Mouse (Mus musculus) Patski (cell line): Measurements from ENCODE around the gene Panx2. TPM values are rescaled to one million over a fixed set of nuclear protein-coding genes. Genes with fewer than 3 reads are reported as not detected.

Source experiments
- ATAC-seq: fragments of 100-300 bp; one replicate; pipeline ENCODE4 v1.8.0; 2021
- CTCF ChIA-PET: fragments of 350-600 bp; sonication (Branson Sonifier 250); formaldehyde crosslinking; loops from one replicate; lab custom pipeline; 2022; ENCODE audit warnings: inconsistent platforms; lab: Charles Lee
- POLR2A ChIA-PET: fragments of 350-600 bp; sonication (Branson Sonifier 250); formaldehyde crosslinking; loops from one replicate; lab custom pipeline; 2022; ENCODE audit warnings: antibody characterized with exemption, inconsistent platforms; lab: Charles Lee
- DNase-seq: peaks from one replicate; pipeline ENCODE4 v3.0.0-alpha.2; 2011; ENCODE audit warnings: low read depth, low spot score
- H3K27me3 ChIP-seq: fragments of 371-371 bp; one replicate; pipeline ENCODE4 v1.5.1; 2021
- CTCF ChIP-seq: fragments of 100-300 bp; IDR thresholded peaks from one replicate; pipeline ENCODE4 v1.5.1; 2021
- in situ Hi-C: fragments of 300-500 bp; cut with MboI; formaldehyde crosslinking; loops from 3 replicates; pipeline ENCODE4 v1.11.1; 2018; ENCODE audit warnings: low pct_unique_long_range_greater_than_20kb, mixed read lengths
- polyA plus RNA-seq: library from polyadenylated mRNA; unstranded; gene quantifications from one replicate; pipeline ENCODE4 v1.2.3, GENCODE M21; 2021

Panx2 gene
- polyA plus RNA-seq, 1 experiment from 2014 or later, result 0.12 TPM

DNA sequence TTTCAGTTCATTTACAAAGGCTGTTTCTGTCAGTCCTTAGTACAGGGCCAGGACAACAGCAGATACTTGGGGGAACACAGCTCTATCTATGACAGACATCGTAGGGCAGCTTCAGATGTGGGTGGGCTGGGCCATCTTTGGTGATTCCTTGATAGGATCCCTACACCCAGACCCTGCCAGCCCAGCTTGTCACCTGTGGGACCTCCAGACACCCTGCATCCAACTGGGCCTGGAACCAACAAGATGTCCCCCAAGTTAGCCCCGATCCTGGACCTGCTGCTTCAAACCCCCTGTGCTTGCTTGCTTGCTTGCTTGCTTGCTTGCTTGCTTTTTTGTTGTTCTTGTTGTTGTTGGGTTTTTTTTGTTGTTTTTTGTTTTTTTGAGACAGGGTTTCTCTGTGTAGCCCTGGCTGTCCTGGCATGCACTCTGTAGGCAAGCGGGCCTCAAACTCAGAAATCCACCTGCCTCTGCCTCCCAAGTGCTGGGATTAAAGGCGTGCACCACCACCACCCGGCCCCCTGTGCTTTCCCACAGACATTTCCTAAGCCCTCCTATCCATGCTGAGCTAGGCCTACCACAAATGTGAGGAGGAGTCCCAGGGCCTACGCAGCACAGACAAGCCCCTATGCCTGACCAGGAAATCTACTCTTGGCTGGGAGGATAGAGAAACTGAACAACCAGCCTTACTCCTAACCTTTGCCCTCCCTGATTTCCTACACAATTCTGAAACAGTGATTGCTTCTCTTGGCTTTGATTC is 2.4 kb downstream of the Panx2 start:
- ATAC-seq (no peak), DNase-seq (no peak)
- ChIA-PET CTCF (no interaction called here), POLR2A (no interaction called here)
- H3K27me3 ChIP-seq, result peaks cover 58% of the 10 kb centered on the region
- TF ChIP-seq CTCF, result no peak
- in situ Hi-C loops, result loop anchor here (10.0 kb wide), 1 partner anchor 237 kb away; no protein-coding TSS in a partner anchor

DNA sequence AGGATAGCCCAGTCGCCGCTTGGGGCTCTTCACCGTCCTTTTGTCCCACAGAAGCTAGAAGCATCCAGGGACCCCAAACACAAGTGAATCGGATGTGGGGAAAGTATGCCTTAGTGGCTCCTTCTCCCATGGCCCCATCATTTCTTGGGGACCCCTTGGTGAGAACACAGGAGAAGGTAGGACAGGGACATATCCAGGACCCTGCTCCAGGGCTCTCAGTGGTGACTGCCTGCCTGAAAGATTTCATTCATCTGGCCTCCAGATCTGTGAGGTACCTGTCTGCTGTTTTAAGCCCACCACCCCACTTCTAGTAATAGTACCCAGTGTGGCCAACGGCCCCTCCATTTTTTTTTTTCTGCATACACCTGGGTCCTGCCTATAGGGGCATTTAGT is 3.0 kb downstream of the Panx2 start:
- ATAC-seq, result no peak
- ChIA-PET CTCF (no interaction called here), POLR2A (no interaction called here)
- H3K27me3 ChIP-seq, result peaks cover 58% of the 10 kb centered on the region
- in situ Hi-C loops, result loop anchor here (10.0 kb wide), 1 partner anchor 238 kb away; no protein-coding TSS in a partner anchor
- no peak for DNase-seq
- TF ChIP-seq CTCF, result no peak

DNA sequence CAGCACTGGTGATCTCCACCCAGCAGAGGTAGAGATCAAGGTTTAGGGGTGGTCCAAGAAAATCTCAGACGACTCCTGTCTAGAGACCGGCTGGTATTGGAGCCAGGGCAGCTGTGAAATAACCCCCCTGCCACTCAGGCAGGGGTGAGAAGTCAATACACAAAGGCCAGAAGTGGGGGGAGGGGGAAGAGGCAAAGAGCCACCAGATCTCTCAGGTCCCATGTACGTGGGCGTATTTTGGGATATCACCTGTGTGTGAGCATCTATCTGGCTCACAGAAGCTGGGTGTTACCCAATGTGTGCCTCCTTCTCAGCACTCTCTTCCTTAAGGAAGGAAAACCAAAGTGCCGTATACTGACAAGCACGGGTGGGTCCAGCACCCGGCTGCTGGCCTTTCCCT is 3.5 kb downstream of the Panx2 start:
- POLR2A ChIA-PET, result interaction anchor here (1.2 kb wide), 1 partner anchor 13 kb away, joined by 3 read pairs; no protein-coding TSS in a partner anchor
- CTCF ChIA-PET, result no interaction called here
- peaks cover 58% of the 10 kb centered on the region for H3K27me3 ChIP-seq
- DNase-seq (no peak), ATAC-seq (no peak)
- in situ Hi-C loops, result loop anchor here (10.0 kb wide), 1 partner anchor 238 kb away; no protein-coding TSS in a partner anchor
- TF ChIP-seq CTCF, result no peak

DNA sequence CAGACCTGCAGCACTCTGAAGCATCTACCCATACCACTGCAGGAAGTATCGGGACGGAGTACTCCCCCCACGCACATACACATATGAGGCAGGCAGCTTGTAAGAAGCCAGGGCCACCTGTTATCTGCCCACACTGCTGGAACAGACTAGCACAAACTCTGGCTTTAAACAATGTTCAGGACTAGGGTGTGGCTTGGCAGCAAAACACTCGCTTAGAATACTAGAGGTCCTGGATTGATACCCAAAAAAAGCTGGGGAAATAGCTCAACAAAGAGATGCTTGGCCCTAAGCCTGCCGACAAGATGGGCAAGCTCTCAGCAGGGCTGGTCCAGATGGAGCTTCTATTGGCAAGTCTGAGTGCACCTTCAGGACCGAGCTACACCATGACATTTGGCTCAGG is 4.0 kb downstream of the Panx2 start:
- H3K27me3 ChIP-seq, result peaks cover 60% of the 10 kb centered on the region
- TF ChIP-seq CTCF, result no peak
- DNase-seq, result no peak
- POLR2A ChIA-PET, result interaction anchor here (1.2 kb wide), 1 partner anchor 12 kb away, joined by 3 read pairs; no protein-coding TSS in a partner anchor
- CTCF ChIA-PET, result no interaction called here
- no peak for ATAC-seq
- in situ Hi-C loops, result loop anchor here (10.0 kb wide), 1 partner anchor 239 kb away; no protein-coding TSS in a partner anchor

DNA sequence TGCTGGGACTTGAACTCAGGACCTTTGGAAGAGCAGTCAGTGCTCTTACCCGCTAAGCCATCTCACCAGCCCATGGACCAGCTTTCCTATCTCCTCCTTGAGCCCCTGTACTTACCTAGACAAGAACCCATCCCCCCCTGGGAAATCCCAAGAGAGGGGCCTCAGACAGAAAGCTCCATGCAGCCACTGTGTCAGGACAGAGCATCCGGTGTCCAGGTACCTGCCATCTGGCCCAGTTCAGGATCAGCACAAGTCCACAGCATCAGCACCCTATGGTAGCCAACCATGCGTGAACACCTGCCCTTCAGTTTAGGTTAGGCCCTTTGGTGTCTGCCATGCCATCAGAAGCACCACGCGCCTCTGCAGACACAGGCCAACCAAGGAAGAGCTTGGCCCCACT is 5.4 kb downstream of the Panx2 start:
- H3K27me3 ChIP-seq, result peaks cover 51% of the 10 kb centered on the region
- ChIA-PET CTCF (no interaction called here), POLR2A (no interaction called here)
- ATAC-seq, result no peak
- TF ChIP-seq CTCF, result no peak
- DNase-seq, result no peak
- in situ Hi-C loops, result loop anchor here (5.0 to 10.0 kb wide), 2 partner anchors 240 to 462 kb away; no protein-coding TSS in a partner anchor

DNA sequence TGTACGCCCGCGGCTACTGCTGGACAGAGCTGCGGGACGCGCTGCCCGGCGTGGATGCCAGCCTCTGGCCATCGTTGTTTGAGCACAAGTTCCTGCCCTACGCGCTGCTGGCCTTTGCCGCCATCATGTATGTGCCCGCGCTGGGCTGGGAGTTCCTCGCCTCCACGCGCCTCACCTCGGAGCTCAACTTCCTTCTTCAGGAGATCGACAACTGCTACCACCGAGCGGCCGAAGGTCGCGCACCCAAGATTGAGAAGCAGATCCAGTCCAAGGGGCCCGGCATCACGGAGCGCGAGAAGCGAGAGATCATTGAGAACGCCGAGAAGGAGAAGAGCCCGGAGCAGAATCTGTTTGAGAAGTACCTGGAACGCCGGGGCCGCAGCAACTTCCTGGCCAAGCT is 8.1 kb downstream of the Panx2 start:
- in situ Hi-C loops, result loop anchor here (5.0 to 10.0 kb wide), 2 partner anchors 243 to 460 kb away; no protein-coding TSS in a partner anchor
- DNase-seq (no peak), ATAC-seq (no peak)
- TF ChIP-seq CTCF, result no peak
- peaks cover 31% of the 10 kb centered on the region for H3K27me3 ChIP-seq
- ChIA-PET POLR2A (no interaction called here), CTCF (no interaction called here)

DNA sequence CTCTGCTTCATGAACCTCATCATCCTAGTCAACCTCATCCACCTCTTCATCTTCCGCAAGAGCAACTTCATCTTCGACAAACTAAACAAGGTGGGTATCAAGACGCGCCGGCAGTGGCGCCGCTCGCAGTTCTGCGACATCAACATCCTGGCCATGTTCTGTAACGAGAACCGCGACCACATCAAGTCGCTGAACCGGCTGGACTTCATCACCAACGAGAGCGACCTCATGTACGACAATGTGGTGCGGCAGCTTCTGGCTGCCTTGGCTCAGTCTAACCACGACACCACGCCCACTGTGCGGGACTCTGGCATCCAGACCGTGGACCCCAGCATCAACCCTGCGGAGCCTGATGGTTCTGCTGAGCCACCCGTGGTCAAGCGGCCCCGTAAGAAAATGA is 8.7 kb downstream of the Panx2 start:
- CTCF ChIA-PET, result no interaction called here
- DNase-seq, result no peak
- no peak for TF ChIP-seq CTCF
- in situ Hi-C loops, result loop anchor here (5.0 to 10.0 kb wide), 2 partner anchors 243 to 459 kb away; no protein-coding TSS in a partner anchor
- peaks cover 31% of the 10 kb centered on the region for H3K27me3 ChIP-seq
- POLR2A ChIA-PET, result no interaction called here
- ATAC-seq, result no peak

DNA sequence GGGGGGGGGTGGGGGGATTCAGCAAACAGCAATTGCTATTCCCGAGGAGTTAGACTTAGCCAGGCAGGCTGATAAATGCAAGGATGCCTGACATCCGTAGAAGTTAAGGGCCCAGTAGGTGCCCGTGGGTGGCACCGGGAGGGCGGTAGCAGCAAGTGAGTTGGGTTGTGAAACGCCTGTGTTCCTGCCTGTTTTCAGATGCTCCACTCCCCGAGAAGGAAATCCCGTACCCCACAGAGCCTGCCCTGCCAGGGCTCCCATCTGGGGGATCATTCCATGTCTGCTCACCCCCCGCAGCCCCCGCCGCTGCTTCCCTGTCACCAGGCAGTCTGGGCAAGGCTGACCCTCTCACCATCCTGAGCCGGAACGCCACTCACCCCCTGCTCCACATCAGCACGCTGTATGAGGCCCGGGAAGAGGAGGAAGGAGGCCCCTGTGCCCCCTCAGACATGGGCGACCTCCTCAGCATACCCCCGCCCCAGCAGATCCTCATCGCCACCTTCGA is 9.9 kb downstream of the Panx2 start:
- CTCF ChIA-PET, result no interaction called here
- TF ChIP-seq CTCF, result no peak
- DNase-seq (no peak), ATAC-seq (no peak)
- POLR2A ChIA-PET, result no interaction called here
- peaks cover 22% of the 10 kb centered on the region for H3K27me3 ChIP-seq
- in situ Hi-C loops, result loop anchor here (5.0 to 10.0 kb wide), 2 partner anchors 245 to 458 kb away; no protein-coding TSS in a partner anchor

DNA sequence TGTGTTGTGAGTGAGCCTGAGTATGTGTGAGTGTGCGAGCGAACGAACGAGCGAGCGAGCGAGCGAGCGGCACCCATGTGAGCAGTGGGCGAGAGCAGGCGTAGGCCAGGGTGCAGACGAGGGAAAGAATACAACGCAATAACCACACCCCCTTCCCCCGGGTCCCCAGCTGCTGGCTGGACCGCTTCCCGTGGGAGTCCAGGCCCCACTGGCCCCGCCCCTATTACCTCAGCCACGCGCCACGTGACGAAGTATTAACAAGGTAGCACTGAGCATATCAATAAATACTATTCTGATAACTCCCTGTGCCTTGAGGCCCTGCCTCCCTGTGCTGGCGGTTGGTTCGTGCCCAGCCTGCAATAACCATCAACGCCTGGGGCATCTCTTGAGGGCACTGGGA is 11.1 kb downstream of the Panx2 start:
- CTCF ChIA-PET, result no interaction called here

DNA sequence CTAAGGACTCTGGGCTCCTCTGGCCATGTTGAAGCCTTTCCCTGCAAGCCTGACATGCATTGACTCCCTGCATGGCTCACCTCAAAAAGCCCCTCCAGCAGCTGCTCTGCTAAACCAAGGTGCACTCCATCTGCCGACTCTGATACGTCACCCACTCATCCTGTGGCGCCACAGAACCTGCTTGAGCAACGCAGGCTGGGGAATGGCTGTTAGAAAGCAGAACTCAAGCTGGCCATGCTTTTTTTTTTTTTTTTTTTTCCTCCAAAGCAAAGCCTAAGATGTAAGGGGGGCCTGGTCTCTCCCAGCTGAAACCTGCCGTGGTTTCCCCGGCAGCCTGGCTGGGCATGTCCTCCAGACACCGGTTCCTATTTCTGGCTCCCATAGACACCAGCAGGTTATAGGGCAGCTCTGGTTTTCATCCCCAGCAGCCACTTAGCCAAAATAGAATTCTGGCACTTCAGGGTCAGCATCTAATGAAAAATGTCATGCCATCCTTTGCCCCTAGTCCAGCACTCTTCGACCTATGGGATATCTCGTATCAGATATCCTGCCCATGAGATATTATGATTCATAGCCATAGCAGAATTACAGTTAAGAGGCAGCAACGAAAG is 14.6 kb downstream of the Panx2 start:
- TF ChIP-seq CTCF, result no peak
- in situ Hi-C loops, result no loop called here
- no peaks in the 10 kb centered on the region for H3K27me3 ChIP-seq
- no peak for ATAC-seq
- no peak for DNase-seq
- ChIA-PET CTCF (interaction anchor here (1.1 kb wide), 1 partner anchor 14 kb away, joined by 3 read pairs; the partner anchor contains the start of gene Selenoo), POLR2A (interaction anchor here (0.7 to 1.7 kb wide), 3 partner anchors 19 to 127 kb away, joined by 3 to 5 read pairs (median 5); no protein-coding TSS in a partner anchor)

More for the DNA sequence above, 11.1 kb downstream of the Panx2 start:
- TF ChIP-seq CTCF, result no peak
- ATAC-seq (no peak), DNase-seq (no peak)
- H3K27me3 ChIP-seq, result peaks cover 14% of the 10 kb centered on the region
- in situ Hi-C loops, result no loop called here
- POLR2A ChIA-PET, result no interaction called here
